Mouse (Mus musculus) left cerebral cortex, postnatal 25 days (tissue): ENCODE measurements at regions not wholly inside any gene's neighbourhood (a gene's known extent, or its start where the extent isn't known, plus 50 kb on each side); places are given as distances from the start of the nearest gene placed in this dataset.
"Not testable (repeated sequence)": the region's sequence is repeated elsewhere in the genome, so short reads cannot be mapped to it uniquely, and the experiment has no call there.

Source experiments
- DNase-seq, 2 experiments: peaks; one replicate each; pipeline ENCODE4 v3.0.0; 2022; ENCODE audit warnings: low spot score in 2 of 2, mixed read lengths in 1 of 2
- intact Hi-C: fragments of 180-260 bp; cut with DNase I; formaldehyde crosslinking; loops from one replicate; pipeline ENCODE4 v1.15.1; 2025

- intact Hi-C loops = no loop called here
- DNase-seq = no peak
Measured at GRCm38 (mm10) chr10:111587891-111588611, 82.0 kb downstream of the Phlda1 start.

- no peak for DNase-seq
Measured at GRCm38 (mm10) chr10:111589186-111589585, 83.1 kb downstream of the Phlda1 start.

GRCm38 (mm10) chr10:111592416-111593149, 86.5 kb downstream of the Phlda1 start:
- intact Hi-C loops = no loop called here
- DNase-seq = no peak

More at GRCm38 (mm10) chr10:111589186-111589585, 83.1 kb downstream of the Phlda1 start:
- intact Hi-C loops = no loop called here

GRCm38 (mm10) chr10:111593280-111593679, 87.2 kb downstream of the Phlda1 start:
- no peak for DNase-seq
- intact Hi-C loops = no loop called here

- intact Hi-C loops = no loop called here
- DNase-seq = no peak
Measured at GRCm38 (mm10) chr10:111594171-111594570, 88.1 kb downstream of the Phlda1 start.

- no peak for DNase-seq
- intact Hi-C loops = no loop called here
Measured at GRCm38 (mm10) chr10:111594651-111595050, 88.6 kb downstream of the Phlda1 start.

- intact Hi-C loops = no loop called here
Measured at GRCm38 (mm10) chr10:111595513-111595995, 89.5 kb downstream of the Phlda1 start.

GRCm38 (mm10) chr10:111598650-111599049, 92.6 kb downstream of the Phlda1 start:
- intact Hi-C loops = no loop called here
- no peak for DNase-seq

More at GRCm38 (mm10) chr10:111595513-111595995, 89.5 kb downstream of the Phlda1 start:
- no peak for DNase-seq

GRCm38 (mm10) chr10:111599297-111600250, 93.5 kb downstream of the Phlda1 start:
- DNase-seq = no peak
- intact Hi-C loops = no loop called here

GRCm38 (mm10) chr10:111600251-111600620, 94.2 kb downstream of the Phlda1 start:
- intact Hi-C loops = no loop called here
- DNase-seq = no peak

- DNase-seq = peak; percentile 32 to 72
- intact Hi-C loops = no loop called here
Measured at GRCm38 (mm10) chr10:111600677-111601099, 94.6 kb downstream of the Phlda1 start.

- DNase-seq = no peak
- intact Hi-C loops = no loop called here
Measured at GRCm38 (mm10) chr10:111603166-111603565, 97.1 kb downstream of the Phlda1 start.

GRCm38 (mm10) chr10:111607381-111607780, 101.3 kb downstream of the Phlda1 start:
- DNase-seq, intact Hi-C loops: not testable (repeated sequence)

- intact Hi-C loops = no loop called here
- no peak for DNase-seq
Measured at GRCm38 (mm10) chr10:111608385-111609093, 102.5 kb downstream of the Phlda1 start.

- intact Hi-C loops = no loop called here
- DNase-seq = no peak
Measured at GRCm38 (mm10) chr10:111609889-111610288, 103.8 kb downstream of the Phlda1 start.

- intact Hi-C loops = no loop called here
- peak in 1 of 2 experiments; percentile 17 for DNase-seq
Measured at GRCm38 (mm10) chr10:111619627-111620270, 113.7 kb downstream of the Phlda1 start.

GRCm38 (mm10) chr10:111620927-111621676, 115.0 kb downstream of the Phlda1 start:
- DNase-seq = no peak
- intact Hi-C loops = no loop called here

GRCm38 (mm10) chr10:111622789-111623188, 116.7 kb downstream of the Phlda1 start:
- no peak for DNase-seq
- intact Hi-C loops = no loop called here
